Mouse (Mus musculus) lung, embryonic 15.5 days (tissue): ENCODE measurements at regions not wholly inside any gene's neighbourhood (a gene's known extent, or its start where the extent isn't known, plus 50 kb on each side); places are given as distances from the start of the nearest gene placed in this dataset.

Experiments used
- ATAC-seq: fragments of 200-750 bp; cut with Nextera tagmentation; 2 replicates; pipeline ENCODE4 v1.8.0; 2017; ENCODE audit warnings: moderate number of reproducible peaks, borderline replicate concordance; ENCODE audit not compliant: low FRiP score, low TSS enrichment; ENCODE audit errors: extremely low read depth
- H3K27ac ChIP-seq: fragments of 300-500 bp; sonication (generic); 2 replicates; pipeline ENCODE4 v1.5.1; 2015; ENCODE audit warnings: moderate library complexity, mild to moderate bottlenecking, inconsistent platforms
- H3K27me3 ChIP-seq: fragments of 300-500 bp; sonication (generic); 2 replicates; pipeline ENCODE4 v1.6.1; 2015; ENCODE audit warnings: inconsistent platforms
- H3K36me3 ChIP-seq: fragments of 300-500 bp; sonication (generic); 2 replicates; pipeline ENCODE4 v1.6.1; 2015; ENCODE audit warnings: inconsistent platforms
- H3K4me1 ChIP-seq: fragments of 300-500 bp; sonication (generic); 2 replicates; pipeline ENCODE4 v1.6.1; 2015; ENCODE audit warnings: inconsistent platforms
- H3K4me2 ChIP-seq: fragments of 300-500 bp; sonication (generic); 2 replicates; pipeline ENCODE4 v1.6.1; 2015; ENCODE audit warnings: inconsistent platforms, mild to moderate bottlenecking, moderate library complexity
- H3K4me3 ChIP-seq: fragments of 300-500 bp; sonication (generic); 2 replicates; pipeline ENCODE4 v1.5.1; 2015; ENCODE audit warnings: mild to moderate bottlenecking, inconsistent platforms
- H3K9ac ChIP-seq: fragments of 300-500 bp; sonication (generic); 2 replicates; pipeline ENCODE4 v1.6.1; 2015; ENCODE audit warnings: inconsistent platforms
- H3K9me3 ChIP-seq: fragments of 300-500 bp; sonication (generic); 2 replicates; pipeline ENCODE4 v1.6.1; 2016; ENCODE audit warnings: inconsistent platforms
- WGBS: fragments of 180-500 bp; shearing (Covaris S2); methylation state at CpG from one replicate; pipeline ENCODE4 v1.1.7; 2015; 5-methylcytosine and 5-hydroxymethylcytosine counted together

GRCm38 (mm10) chr9:91545402-91545801 is 179.8 kb upstream of the Zic1 start:
- Histone ChIP-seq H3K4me1 (no peaks in the 10 kb centered on the region), H3K36me3 (no peaks in the 10 kb centered on the region), H3K4me2 (no peak overlapping the region), H3K27me3 (no peaks in the 10 kb centered on the region), H3K27ac (no peak overlapping the region), H3K9me3 (no peaks in the 10 kb centered on the region), H3K9ac (no peak overlapping the region), H3K4me3 (no peak overlapping the region)
- ATAC-seq = no peak
- 61% methylated on average over 6 of the region's 6 CpGs for WGBS

GRCm38 (mm10) chr9:91528838-91529475 is 163.3 kb upstream of the Zic1 start:
- Histone ChIP-seq H3K9ac (no peak overlapping the region), H3K9me3 (no peaks in the 10 kb centered on the region), H3K36me3 (no peaks in the 10 kb centered on the region), H3K4me1 (no peaks in the 10 kb centered on the region), H3K27ac (no peak overlapping the region), H3K4me3 (no peak overlapping the region), H3K27me3 (no peaks in the 10 kb centered on the region), H3K4me2 (no peak overlapping the region)
- WGBS = 64% methylated on average over 3 of the region's 3 CpGs
- ATAC-seq = no peak

GRCm38 (mm10) chr9:91528388-91528787 is 162.8 kb upstream of the Zic1 start:
- ATAC-seq = no peak
- WGBS = 69% methylated on average over 5 of the region's 5 CpGs

GRCm38 (mm10) chr9:91520521-91520920 is 154.9 kb upstream of the Zic1 start:
- H3K4me1 ChIP-seq = no peaks in the 10 kb centered on the region
- H3K27ac ChIP-seq = no peak overlapping the region
- no peak overlapping the region for H3K4me3 ChIP-seq
- H3K9me3 ChIP-seq = no peaks in the 10 kb centered on the region
- no peaks in the 10 kb centered on the region for H3K36me3 ChIP-seq
- H3K4me2 ChIP-seq = no peak overlapping the region
- H3K27me3 ChIP-seq = no peaks in the 10 kb centered on the region
- WGBS = 39% methylated on average over 3 of the region's 3 CpGs
- ATAC-seq = no peak
- H3K9ac ChIP-seq = no peak overlapping the region

More at GRCm38 (mm10) chr9:91528388-91528787, 162.8 kb upstream of the Zic1 start:
- H3K9ac ChIP-seq = no peak overlapping the region
- no peaks in the 10 kb centered on the region for H3K9me3 ChIP-seq
- H3K4me1 ChIP-seq = no peaks in the 10 kb centered on the region
- H3K4me3 ChIP-seq = no peak overlapping the region
- H3K27ac ChIP-seq = no peak overlapping the region
- no peak overlapping the region for H3K4me2 ChIP-seq
- H3K27me3 ChIP-seq = no peaks in the 10 kb centered on the region
- no peaks in the 10 kb centered on the region for H3K36me3 ChIP-seq

- H3K9ac ChIP-seq = no peak overlapping the region
- H3K27ac ChIP-seq = no peak overlapping the region
- H3K9me3 ChIP-seq = no peaks in the 10 kb centered on the region
- ATAC-seq = no peak
- H3K4me1 ChIP-seq = no peaks in the 10 kb centered on the region
- WGBS = 77% methylated on average over 3 of the region's 3 CpGs
- no peak overlapping the region for H3K4me2 ChIP-seq
- no peaks in the 10 kb centered on the region for H3K27me3 ChIP-seq
- H3K36me3 ChIP-seq = no peaks in the 10 kb centered on the region
- H3K4me3 ChIP-seq = no peak overlapping the region
Observed at GRCm38 (mm10) chr9:91509672-91510071, 144.1 kb upstream of the Zic1 start.

GRCm38 (mm10) chr9:91503657-91504329 is 138.2 kb upstream of the Zic1 start:
- no peak overlapping the region for H3K4me2 ChIP-seq
- no peak overlapping the region for H3K4me3 ChIP-seq
- no peak for ATAC-seq
- no peak overlapping the region for H3K27ac ChIP-seq
- no peaks in the 10 kb centered on the region for H3K27me3 ChIP-seq
- WGBS = 62% methylated on average over 5 of the region's 5 CpGs
- H3K9me3 ChIP-seq = no peaks in the 10 kb centered on the region
- H3K4me1 ChIP-seq = no peaks in the 10 kb centered on the region
- no peaks in the 10 kb centered on the region for H3K36me3 ChIP-seq
- H3K9ac ChIP-seq = no peak overlapping the region

- ATAC-seq = no peak
Observed at GRCm38 (mm10) chr9:91476596-91476995, 111.0 kb upstream of the Zic1 start.

GRCm38 (mm10) chr9:91462713-91463425 is 97.3 kb upstream of the Zic1 start:
- Histone ChIP-seq H3K4me3 (no peak overlapping the region), H3K9ac (no peak overlapping the region), H3K4me2 (no peak overlapping the region), H3K4me1 (no peaks in the 10 kb centered on the region), H3K27me3 (no peaks in the 10 kb centered on the region), H3K9me3 (no peaks in the 10 kb centered on the region), H3K36me3 (no peaks in the 10 kb centered on the region), H3K27ac (no peak overlapping the region)
- ATAC-seq = no peak
- WGBS = 72% methylated on average over 5 of the region's 5 CpGs

More at GRCm38 (mm10) chr9:91476596-91476995, 111.0 kb upstream of the Zic1 start:
- no peak overlapping the region for H3K9ac ChIP-seq
- no peaks in the 10 kb centered on the region for H3K9me3 ChIP-seq
- H3K27me3 ChIP-seq = no peaks in the 10 kb centered on the region
- WGBS = 24% methylated on average over 3 of the region's 3 CpGs
- no peak overlapping the region for H3K4me2 ChIP-seq
- no peak overlapping the region for H3K4me3 ChIP-seq
- no peaks in the 10 kb centered on the region for H3K36me3 ChIP-seq
- H3K27ac ChIP-seq = no peak overlapping the region
- no peaks in the 10 kb centered on the region for H3K4me1 ChIP-seq

- H3K27ac ChIP-seq = no peak overlapping the region
- no peaks in the 10 kb centered on the region for H3K27me3 ChIP-seq
- H3K9me3 ChIP-seq = no peaks in the 10 kb centered on the region
- no peak overlapping the region for H3K4me2 ChIP-seq
- no peaks in the 10 kb centered on the region for H3K36me3 ChIP-seq
- H3K9ac ChIP-seq = no peak overlapping the region
- no peak overlapping the region for H3K4me3 ChIP-seq
- whole genome bisulfite sequencing = 24% methylated on average over 2 of the region's 2 CpGs
- no peaks in the 10 kb centered on the region for H3K4me1 ChIP-seq
- no peak for ATAC-seq
Observed at GRCm38 (mm10) chr9:91459921-91460320, 94.3 kb upstream of the Zic1 start.

GRCm38 (mm10) chr9:91456843-91457242 is 91.2 kb upstream of the Zic1 start:
- Histone ChIP-seq H3K27ac (no peak overlapping the region), H3K4me2 (no peak overlapping the region), H3K27me3 (no peaks in the 10 kb centered on the region), H3K9me3 (no peaks in the 10 kb centered on the region), H3K4me1 (no peaks in the 10 kb centered on the region), H3K9ac (no peak overlapping the region), H3K4me3 (no peak overlapping the region), H3K36me3 (no peaks in the 10 kb centered on the region)
- 66% methylated on average over 5 of the region's 5 CpGs for WGBS
- no peak for ATAC-seq

GRCm38 (mm10) chr9:91456253-91456823 is 90.7 kb upstream of the Zic1 start:
- WGBS = 55% methylated on average over 1 of the region's 1 CpGs
- Histone ChIP-seq H3K4me2 (no peak overlapping the region), H3K36me3 (no peaks in the 10 kb centered on the region), H3K9me3 (no peaks in the 10 kb centered on the region), H3K4me1 (no peaks in the 10 kb centered on the region), H3K4me3 (no peak overlapping the region), H3K27me3 (no peaks in the 10 kb centered on the region), H3K9ac (no peak overlapping the region), H3K27ac (no peak overlapping the region)
- no peak for ATAC-seq

- H3K27ac ChIP-seq = no peak overlapping the region
- H3K9me3 ChIP-seq = no peaks in the 10 kb centered on the region
- H3K9ac ChIP-seq = no peak overlapping the region
- H3K4me1 ChIP-seq = no peaks in the 10 kb centered on the region
- H3K4me3 ChIP-seq = no peak overlapping the region
- 63% methylated on average over 4 of the region's 4 CpGs for WGBS
- no peaks in the 10 kb centered on the region for H3K36me3 ChIP-seq
- H3K4me2 ChIP-seq = no peak overlapping the region
- H3K27me3 ChIP-seq = no peaks in the 10 kb centered on the region
- ATAC-seq = no peak
Observed at GRCm38 (mm10) chr9:91439106-91439505, 73.5 kb upstream of the Zic1 start.
